Mouse (Mus musculus): ENCODE results near the gene Rcan1. TPM values are rescaled to one million over a fixed set of nuclear protein-coding genes. Genes with fewer than 3 reads are reported as not detected.
"Not testable (repeated sequence)": the region's sequence is repeated elsewhere in the genome, so short reads cannot be mapped to it uniquely, and the experiment has no call there.

Rcan1 gene
- total RNA-seq, 2 experiments from 2014 or later, result 60.4 to 63.9 TPM

GRCm38 (mm10) chr16:92442946-92443345 lies 27.7 kb downstream of the Rcan1 start:
- intact Hi-C loops (cut with DNase I), result no loop called here
- DNase-seq (ENCODE audit: low spot score in 2 of 2), result no peak

GRCm38 (mm10) chr16:92442150-92442549 lies 28.5 kb downstream of the Rcan1 start:
- intact Hi-C loops (cut with DNase I), result no loop called here
- no peak for DNase-seq (ENCODE audit: low spot score in 2 of 2)

DNA sequence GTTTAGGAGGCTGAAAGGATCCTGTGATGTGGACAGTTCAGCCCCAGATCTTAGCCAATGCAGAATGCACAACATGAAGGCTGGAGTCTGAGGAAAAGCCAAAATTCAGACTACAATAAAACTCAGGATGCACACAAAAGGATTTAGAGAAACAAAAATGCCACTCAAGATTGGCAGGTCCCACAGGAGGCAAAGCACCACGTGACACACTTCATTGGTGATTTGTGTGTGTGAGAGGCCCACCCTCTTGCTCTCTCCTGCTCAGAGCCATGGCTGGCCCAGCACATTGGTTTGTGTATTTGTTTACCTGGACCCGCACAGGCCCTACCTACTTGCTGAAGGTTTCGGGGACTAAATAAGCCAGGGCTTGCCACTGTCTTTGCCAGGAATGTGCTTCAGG lies 29.5 kb downstream of the Rcan1 start:
- intact Hi-C loops (cut with DNase I), result no loop called here
- DNase-seq (ENCODE audit: low spot score in 2 of 2), result no peak

- no peak for DNase-seq (ENCODE audit: low spot score in 2 of 2)
- intact Hi-C loops (cut with DNase I), result no loop called here
Observed at GRCm38 (mm10) chr16:92440229-92440628, 30.4 kb downstream of the Rcan1 start.

DNA sequence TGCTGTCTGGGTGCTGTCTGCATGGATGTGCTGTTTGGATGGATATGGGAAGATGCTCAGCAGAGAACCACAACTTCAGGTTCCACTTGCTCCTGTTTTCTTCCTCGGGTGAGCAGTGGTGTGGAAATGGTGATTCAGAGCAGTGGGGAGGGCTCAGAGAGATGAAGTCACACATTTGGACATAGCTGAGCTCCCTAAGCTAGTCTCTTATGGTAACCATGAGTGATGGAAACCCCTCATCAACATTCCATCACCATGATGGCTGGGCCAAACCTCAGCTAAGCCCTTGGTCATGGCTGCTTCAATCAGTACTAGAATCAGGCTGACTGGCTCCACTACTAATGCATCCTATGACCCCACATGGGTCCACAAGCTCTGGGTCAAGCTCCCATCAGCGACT lies 30.9 kb downstream of the Rcan1 start:
- no peak for DNase-seq (ENCODE audit: low spot score in 2 of 2)
- intact Hi-C loops (cut with DNase I), result no loop called here

DNA sequence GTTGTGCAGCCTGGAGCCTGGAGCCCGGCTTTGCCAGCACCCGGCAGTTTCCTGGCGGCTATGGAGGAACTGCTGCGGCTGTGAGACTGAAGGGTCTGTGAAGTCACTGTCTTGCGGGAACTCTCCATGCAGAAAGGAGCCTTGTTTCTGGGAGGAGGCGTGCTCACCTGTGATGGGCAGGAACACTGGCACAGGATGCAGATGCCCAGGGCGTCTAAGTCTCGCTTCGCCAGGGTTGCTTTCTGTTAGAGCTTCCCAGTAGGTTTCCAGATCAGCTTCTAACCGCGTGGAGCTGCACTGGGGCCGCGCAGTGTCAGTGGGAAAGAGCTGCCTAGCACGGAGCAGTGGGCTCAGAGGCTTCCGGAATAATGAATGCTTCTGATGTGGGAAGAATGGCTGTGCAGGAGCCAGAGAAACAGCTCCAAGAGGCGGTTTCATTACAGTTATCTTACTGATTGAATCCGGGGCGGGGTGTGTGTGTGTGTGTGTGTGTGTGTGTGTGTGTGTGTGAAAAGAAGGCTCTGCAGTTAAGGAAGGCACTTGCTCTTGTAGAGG lies 35.2 kb downstream of the Rcan1 start:
- intact Hi-C loops (cut with DNase I), result no loop called here
- DNase-seq (ENCODE audit: low spot score in 2 of 2), result peak in 1 of 2 experiments; percentile 39

DNA sequence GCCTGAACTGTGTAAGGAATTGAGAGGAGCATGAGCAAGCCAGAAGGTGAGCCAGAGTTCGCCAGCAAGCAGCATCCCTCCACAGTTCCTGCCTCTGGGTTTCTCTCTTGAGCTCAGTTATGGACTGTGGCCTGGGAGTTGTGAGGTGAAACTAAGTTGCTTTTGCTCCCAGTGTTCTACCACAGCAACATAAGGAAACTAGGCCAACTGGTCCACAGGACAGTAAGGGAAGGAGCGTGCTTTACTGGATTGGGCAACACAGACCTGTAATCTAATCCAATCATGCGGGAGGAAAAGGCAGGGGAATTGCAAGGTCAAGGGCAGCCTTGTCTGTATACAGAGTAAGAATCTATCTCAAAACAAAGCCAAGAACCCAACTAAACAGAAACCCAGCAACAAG lies 37.5 kb downstream of the Rcan1 start:
- intact Hi-C loops (cut with DNase I), result no loop called here
- DNase-seq (ENCODE audit: low spot score in 2 of 2), result no peak

- DNase-seq (ENCODE audit: low spot score in 2 of 2), result no peak
- intact Hi-C loops (cut with DNase I), result no loop called here
Observed at GRCm38 (mm10) chr16:92430731-92431130, 39.9 kb downstream of the Rcan1 start.

GRCm38 (mm10) chr16:92428197-92428950 lies 42.3 kb downstream of the Rcan1 start:
- intact Hi-C loops (cut with DNase I), result no loop called here

DNA sequence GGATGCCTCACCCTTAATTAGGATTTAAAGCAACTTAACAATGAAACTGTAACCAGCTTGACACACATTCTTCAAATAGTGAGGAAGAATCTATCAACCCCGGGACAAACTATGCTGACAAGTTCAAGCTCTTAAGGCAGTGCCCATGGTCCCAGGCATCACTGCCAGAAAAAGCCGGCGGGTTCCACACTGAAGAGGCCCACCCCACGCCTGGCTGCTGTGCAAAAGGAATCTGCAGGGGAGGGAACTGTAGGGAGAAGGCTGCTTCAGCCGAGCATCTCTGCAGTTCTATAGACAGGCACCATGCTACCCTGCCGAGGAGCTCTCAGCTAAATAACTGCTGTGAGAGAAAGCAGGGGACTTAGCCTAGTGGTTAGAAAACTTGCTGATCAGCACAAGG lies 44.0 kb downstream of the Rcan1 start:
- DNase-seq (ENCODE audit: low spot score in 2 of 2), result peak in 1 of 2 experiments; percentile 44
- intact Hi-C loops (cut with DNase I), result no loop called here

More at GRCm38 (mm10) chr16:92428197-92428950, 42.3 kb downstream of the Rcan1 start:
- DNase-seq (ENCODE audit: low spot score in 2 of 2), result peak in 1 of 2 experiments; percentile 42

GRCm38 (mm10) chr16:92425875-92426274 lies 44.8 kb downstream of the Rcan1 start:
- DNase-seq (ENCODE audit: low spot score in 2 of 2), result no peak
- intact Hi-C loops (cut with DNase I), result no loop called here

GRCm38 (mm10) chr16:92423363-92423762 lies 47.3 kb downstream of the Rcan1 start:
- intact Hi-C loops (cut with DNase I), result no loop called here
- DNase-seq (ENCODE audit: low spot score in 2 of 2), result peak in 1 of 2 experiments; percentile 71

- DNase-seq (ENCODE audit: low spot score in 2 of 2), result no peak
- intact Hi-C loops (cut with DNase I), result no loop called here
Observed at GRCm38 (mm10) chr16:92422435-92423362, 48.0 kb downstream of the Rcan1 start.

DNA sequence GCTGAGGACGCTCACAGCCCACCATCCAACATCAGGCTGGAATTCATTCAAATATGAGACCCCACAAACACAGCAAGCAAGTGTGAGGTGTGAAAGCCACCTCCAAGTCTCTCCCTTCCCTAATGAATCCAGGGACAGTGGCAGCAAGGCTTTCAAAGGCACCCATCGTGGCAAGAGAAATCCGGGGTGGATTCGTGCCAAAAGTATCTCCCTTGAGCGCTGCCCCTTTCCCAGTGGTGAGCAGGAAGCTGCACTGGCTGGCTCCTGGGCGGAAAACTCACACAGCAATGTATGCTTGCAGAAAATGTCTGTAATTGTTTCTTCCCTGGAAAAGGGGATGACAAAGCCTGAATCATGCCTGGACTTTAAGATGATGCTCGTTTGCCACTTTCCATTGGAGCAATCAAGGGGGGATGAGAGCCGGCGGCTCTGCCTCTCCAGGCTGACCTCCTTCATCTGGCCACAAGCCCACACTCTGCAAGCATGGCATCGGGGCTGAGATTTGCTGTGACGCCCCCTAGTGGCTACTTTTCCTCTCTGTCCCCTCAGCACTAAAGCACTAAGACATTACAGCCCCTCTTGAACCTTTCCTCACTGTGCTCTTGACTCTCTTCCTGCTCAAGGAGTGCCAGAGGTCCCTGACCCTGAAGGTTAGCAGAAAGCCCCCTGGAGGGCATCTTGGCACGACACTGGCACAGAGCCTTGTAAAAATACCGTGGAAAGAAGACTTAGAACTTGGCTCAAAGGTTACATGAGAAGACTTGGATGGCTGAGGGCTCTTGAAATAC lies 49.3 kb downstream of the Rcan1 start:
- intact Hi-C loops (cut with DNase I), result no loop called here
- no peak for DNase-seq (ENCODE audit: low spot score in 2 of 2)

DNA sequence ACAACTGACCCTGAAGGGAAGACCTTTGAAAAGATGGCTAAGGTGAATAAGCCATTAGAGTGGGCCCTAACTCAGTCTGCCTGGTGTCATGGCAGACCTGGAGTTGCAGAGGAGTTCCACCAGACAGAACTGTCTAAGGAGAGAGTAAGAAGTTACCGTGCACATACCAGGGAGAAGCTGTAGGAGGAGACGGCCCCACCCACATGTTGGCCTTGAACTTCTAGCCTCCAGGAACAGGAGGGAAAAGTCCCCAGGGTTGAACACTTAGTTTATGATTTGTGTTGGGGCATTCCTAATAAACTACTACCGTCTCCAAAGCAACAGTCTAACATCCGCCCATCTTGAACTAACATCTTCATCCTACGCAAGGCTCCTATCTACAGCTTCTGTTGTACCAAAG lies 50.0 kb downstream of the Rcan1 start:
- no peak for DNase-seq (ENCODE audit: low spot score in 2 of 2)
- intact Hi-C loops (cut with DNase I), result no loop called here

GRCm38 (mm10) chr16:92419099-92419498 lies 51.6 kb downstream of the Rcan1 start:
- intact Hi-C loops (cut with DNase I), result no loop called here
- no peak for DNase-seq (ENCODE audit: low spot score in 2 of 2)

DNA sequence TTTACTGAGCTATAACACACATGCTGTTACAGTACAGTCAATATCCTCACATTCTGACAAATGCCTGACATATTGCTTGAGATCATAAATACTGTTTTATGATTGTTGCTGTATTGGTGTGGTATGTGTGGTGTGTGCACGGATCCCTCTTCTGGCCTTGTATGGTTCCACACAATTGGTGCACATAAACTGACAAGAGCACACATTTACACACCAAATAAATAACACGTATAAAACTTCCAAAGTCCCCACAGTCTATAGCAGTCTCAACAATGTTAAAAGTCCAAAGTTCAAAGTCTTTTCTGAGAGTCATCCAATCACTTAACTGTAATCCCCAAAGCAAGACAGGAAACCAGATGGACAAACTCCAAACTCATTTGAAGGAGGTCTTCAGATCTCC lies 53.4 kb downstream of the Rcan1 start:
- intact Hi-C loops (cut with DNase I), result no loop called here
- DNase-seq (ENCODE audit: low spot score in 2 of 2), result no peak

DNA sequence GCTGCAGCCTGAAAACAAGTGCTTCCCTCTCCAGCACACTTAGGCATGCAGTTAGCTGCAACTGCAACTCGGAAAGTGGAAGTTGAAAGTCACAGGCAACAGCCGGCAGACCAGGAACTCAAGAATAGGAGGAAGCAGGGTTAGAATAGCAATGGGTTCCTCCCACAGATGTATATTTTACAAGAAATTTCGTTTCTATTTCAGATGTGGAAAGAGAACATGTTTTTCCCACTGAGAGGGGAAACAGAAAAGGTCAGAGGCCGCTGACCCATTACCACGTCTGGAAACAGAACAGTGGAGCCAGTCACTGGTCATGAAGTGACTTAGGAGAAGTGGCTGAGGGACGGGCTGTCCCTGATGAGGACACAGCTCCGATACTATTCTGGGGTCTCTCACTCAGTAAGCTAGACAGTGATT lies 55.0 kb downstream of the Rcan1 start:
- no peak for DNase-seq (ENCODE audit: low spot score in 2 of 2)
- intact Hi-C loops (cut with DNase I), result no loop called here

DNA sequence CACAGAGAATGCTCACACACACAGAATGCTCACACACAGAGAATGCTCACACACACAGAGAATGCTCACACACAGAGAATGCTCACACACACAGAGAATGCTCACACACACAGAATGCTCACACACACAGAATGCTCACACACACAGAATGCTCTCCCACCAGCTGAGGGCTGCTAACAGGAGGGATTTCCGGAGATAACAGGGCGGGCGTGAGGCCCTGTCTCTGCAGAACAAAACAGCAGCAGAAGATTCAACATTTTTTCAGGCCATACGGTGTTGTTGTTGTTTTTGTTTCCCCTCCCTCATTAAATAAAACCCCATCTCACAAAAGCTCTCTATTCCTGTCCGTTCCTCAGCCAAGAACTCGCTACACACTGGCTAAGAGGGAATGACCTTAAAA lies 55.6 kb downstream of the Rcan1 start:
- intact Hi-C loops (cut with DNase I), result not testable (repeated sequence)

DNA sequence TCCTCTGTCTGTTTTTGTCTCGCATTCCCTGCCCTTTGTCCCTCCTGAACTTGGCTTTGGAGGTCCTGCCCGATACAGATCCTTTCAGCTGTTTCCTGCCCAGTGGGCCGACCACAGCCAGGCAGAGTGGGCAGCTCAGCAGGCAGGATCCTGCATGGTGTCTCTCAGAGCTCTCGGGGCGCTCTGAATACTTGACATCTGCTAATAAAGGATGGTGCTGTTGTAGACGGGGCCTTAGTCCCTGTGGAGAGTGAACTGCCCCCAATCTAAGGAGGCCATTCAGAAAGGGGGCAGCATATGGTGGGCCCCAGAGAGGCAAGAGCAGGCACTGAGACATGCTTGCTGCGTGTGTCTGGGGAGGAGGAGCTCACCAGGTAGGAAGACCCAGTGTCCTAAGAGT lies 57.8 kb downstream of the Rcan1 start:
- intact Hi-C loops (cut with DNase I), result no loop called here
- DNase-seq (ENCODE audit: low spot score in 2 of 2), result no peak

More for the DNA sequence above, 55.6 kb downstream of the Rcan1 start:
- DNase-seq (ENCODE audit: low spot score in 2 of 2), result not testable (repeated sequence)
